Mouse (Mus musculus): Measurements from ENCODE around the gene Vmp1.

- TF ChIP-seq CTCF (IDR thresholded peaks at IDR 0.05; ENCODE audit: low read depth, low read length) (no peak), POLR2A (IDR thresholded peaks at IDR 0.05; ENCODE audit: insufficient read depth, low read length) (no peak), EP300 (IDR thresholded peaks at IDR 0.05; ENCODE audit: insufficient read depth, low read depth, low read length) (no peak)
These were observed 73.4 kb downstream of the Vmp1 start for GRCm38 (mm10) chr11:86610239-86610638.

All from ES-Bruce4 (cell line).